In genomic region chr3:22024200-22024599, GRCm38 (mm10) we compare ENCODE assay signal across 11 mouse cellular contexts. TPM values are rescaled to one million over a fixed set of nuclear protein-coding genes. Genes with fewer than 3 reads are reported as not detected.
DNase-seq lines count a peak whose midpoint lies in the region; ATAC-seq and TF ChIP-seq lines count a peak whose summit lies in the region.
"Had no signal": no experiment of that assay in that cellular context is flagged by ENCODE, and none has a peak within 500 bp of the region (broad histone marks: within the 10 kb centered on the region; RNA-seq: fewer than 3 reads in every experiment).

No protein-coding gene starts in this region.

- no peak for TF ChIP-seq CTCF in layer of hippocampus, adult 2 months (conservative IDR thresholded peaks at IDR 0.05)

- H3K27ac ChIP-seq in layer of hippocampus, adult 2 months: peak overlapping the region; percentile 36; the same call in 1 of the 2 replicates
- H3K27ac ChIP-seq: embryonic facial prominence, embryonic 15.5 days had no signal

- ATAC-seq in cerebellum, adult (ENCODE audit: insufficient number of reproducible peaks, low FRiP score, low TSS enrichment): no peak

- DNase-seq in cerebellum, postnatal 10 days: peak; percentile 17 to 29
- DNase-seq in layer of hippocampus, adult 2 months (ENCODE audit: low spot score in 2 of 2): peak in 1 of 2 experiments; percentile 13
- DNase-seq in layer of hippocampus, adult 11-12 months (ENCODE audit: low spot score): no peak
- DNase-seq in ES-CJ7 (ENCODE audit: low read depth, low spot score): peak; percentile 25
- peak; percentile 6 to 12 for DNase-seq in layer of hippocampus, postnatal 10 days (ENCODE audit: low spot score in 2 of 2)
- DNase-seq in Muller cell, postnatal 12 days (ENCODE audit: inconsistent ontology term): no peak
- DNase-seq in urinary bladder, adult 18-20 months (ENCODE audit: low spot score in 2 of 2): no peak
- DNase-seq: gastrocnemius, postnatal 14 days; right cerebral cortex, postnatal 4 days had no signal

- H3K4me3 ChIP-seq in layer of hippocampus, adult 2 months: no peak overlapping the region
- H3K4me3 ChIP-seq: embryonic facial prominence, embryonic 15.5 days had no signal

RNA-seq across cellular contexts. Expression of gene Tbl1xr1, which starts 52.3 kb away (rescaled TPM):
- 100 to 1,000 TPM; 154 to 161 TPM for total RNA-seq in layer of hippocampus, adult 2 months (2021)
- total RNA-seq in layer of hippocampus, postnatal 10 days (2021): 100 to 1,000 TPM; 103 to 111 TPM

Comparison
In these comparisons a context has a peak if more than half of its experiments do, and no peak if none do; other contexts are left out.
1. DNase-seq: peak in cerebellum, postnatal 10 days (2 of 2), ES-CJ7 (single experiment) and layer of hippocampus, postnatal 10 days (2 of 2); none in layer of hippocampus, adult 11-12 months (single experiment), Muller cell, postnatal 12 days (single experiment) and urinary bladder, adult 18-20 months (0 of 2).